Mouse (Mus musculus): ENCODE results near the gene Hes6. TPM values are rescaled to one million over a fixed set of nuclear protein-coding genes. Genes with fewer than 3 reads are reported as not detected.

The Hes6 gene
- polyA plus RNA-seq, 1 experiment: 40.5 TPM

DNA sequence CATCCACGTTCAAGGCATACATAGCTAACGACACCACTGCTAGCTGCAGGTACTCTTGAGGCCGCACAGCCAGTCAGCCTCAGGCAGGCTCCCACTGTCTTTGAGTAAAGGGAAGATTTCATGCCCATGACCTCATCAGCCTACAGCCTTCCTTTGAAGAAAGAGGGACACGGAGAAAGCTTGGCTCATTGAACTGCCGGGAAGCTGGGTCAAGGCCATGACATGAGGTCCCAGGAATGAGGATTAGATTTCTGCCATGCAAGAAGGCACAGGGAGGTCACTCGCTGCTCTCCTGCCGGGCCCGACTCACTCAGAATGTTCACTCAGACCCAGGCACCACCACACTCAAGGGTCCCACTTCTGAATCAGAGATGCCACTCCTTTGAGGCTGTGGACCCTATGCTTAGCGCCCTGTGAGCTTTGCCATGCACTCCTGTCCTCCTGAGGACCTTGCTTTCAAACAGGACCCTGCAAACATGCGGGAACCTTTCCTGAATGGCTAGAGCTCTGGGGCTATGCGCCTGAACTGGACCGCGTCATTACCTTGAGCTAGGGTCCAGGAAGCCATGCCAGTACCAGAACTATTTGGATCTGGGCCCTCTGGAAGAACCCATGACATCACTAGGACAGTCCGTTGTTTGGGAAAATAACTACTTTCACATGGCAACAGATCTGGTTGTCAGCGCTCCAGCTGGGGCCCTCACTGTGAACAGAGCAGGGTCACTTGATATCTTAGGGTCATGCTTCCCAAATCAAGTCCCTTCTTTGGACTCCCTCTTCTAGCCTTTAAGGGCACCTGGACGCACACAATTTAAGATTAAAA is 48.8 kb downstream of the Hes6 start:
- no peak for DNase-seq
- Histone ChIP-seq H3K4me3 (replicated peaks; ENCODE audit: extremely low read depth, low read depth, low read length) (no peak overlapping the region), H3K4me1 (ENCODE audit: control insufficient read depth, insufficient read depth, low read length) (peaks cover 8% of the 10 kb centered on the region; the same call in 1 of the 2 replicates)
- WGBS: 88% methylated on average over 16 of the region's 16 CpGs
- TF ChIP-seq CTCF (IDR thresholded peaks at IDR 0.05; ENCODE audit: insufficient read depth, low read length) (no peak), POLR2A (IDR thresholded peaks at IDR 0.05; ENCODE audit: borderline replicate concordance, extremely low read depth, low read depth, low read length) (no peak)

GRCm38 (mm10) chr1:91362113-91362512 is 51.7 kb downstream of the Hes6 start:
- DNase-seq: no peak
- WGBS: 67% methylated on average over 5 of the region's 5 CpGs
- no peak for TF ChIP-seq POLR2A (IDR thresholded peaks at IDR 0.05; ENCODE audit: borderline replicate concordance, extremely low read depth, low read depth, low read length)
- no peak for TF ChIP-seq CTCF (IDR thresholded peaks at IDR 0.05; ENCODE audit: insufficient read depth, low read length)
- Histone ChIP-seq H3K4me3 (replicated peaks; ENCODE audit: extremely low read depth, low read depth, low read length) (no peak overlapping the region), H3K4me1 (ENCODE audit: control insufficient read depth, insufficient read depth, low read length) (peaks cover 8% of the 10 kb centered on the region; the same call in 1 of the 2 replicates)

Other genes starting within 250 kb of the Hes6 start
- gene Ramp1, start 234.2 kb downstream of the Hes6 start, polyA plus RNA-seq (2012; rRNA removed): 35.7 and 37.7 TPM in 2 replicates
- 21.7 and 29.8 TPM in 2 replicates for gene Ube2f, start 163.7 kb downstream of the Hes6 start, polyA plus RNA-seq (2012; rRNA removed)
- 23.7 and 26.6 TPM in 2 replicates for gene Scly, start 115.7 kb downstream of the Hes6 start, polyA plus RNA-seq (2012; rRNA removed)
- gene Espnl, start 92.0 kb downstream of the Hes6 start, polyA plus RNA-seq (2012; rRNA removed): 0.11 and 0.12 TPM in 2 replicates
- gene Klhl30, start 63.0 kb downstream of the Hes6 start, polyA plus RNA-seq (2012; rRNA removed): 1.4 and 4.6 TPM in 2 replicates
- gene Erfe, start 47.6 kb downstream of the Hes6 start, polyA plus RNA-seq (2012; rRNA removed): 0.27 and 0.40 TPM in 2 replicates
- gene Ilkap, start 15.2 kb downstream of the Hes6 start, polyA plus RNA-seq (2012; rRNA removed): 51.6 and 57.4 TPM in 2 replicates
- 6.9 and 21.0 TPM in 2 replicates for gene Per2, start 45.3 kb upstream of the Hes6 start, polyA plus RNA-seq (2012; rRNA removed)
- gene Traf3ip1, start 80.6 kb upstream of the Hes6 start, polyA plus RNA-seq (2012; rRNA removed): 16.1 and 20.2 TPM in 2 replicates
- gene Asb1, start 126.5 kb upstream of the Hes6 start, polyA plus RNA-seq (2012; rRNA removed): 8.7 and 10.9 TPM in 2 replicates